Mouse (Mus musculus) lung, postnatal 0 days (tissue): Measurements from ENCODE around the gene Syngap1.

ENCODE experiments used
- CTCF ChIP-seq: IDR thresholded peaks from 2 replicates; pipeline ENCODE4 v1.5.1; 2016; ENCODE audit warnings: antibody characterized with exemption, mild to moderate bottlenecking
- EP300 ChIP-seq: IDR thresholded peaks from 2 replicates; pipeline ENCODE4 v1.6.1; 2016; ENCODE audit warnings: antibody characterized with exemption, mild to moderate bottlenecking, control low read depth

- peak; percentile 97 for TF ChIP-seq CTCF
- TF ChIP-seq EP300 = no peak
These were observed 45.5 kb upstream of the Syngap1 start for GRCm38 (mm10) chr17:26895578-26895977.
